Mouse (Mus musculus) lung, adult 2 months (tissue): ENCODE data around the gene Brd3. TPM values are rescaled to one million over a fixed set of nuclear protein-coding genes. Genes with fewer than 3 reads are reported as not detected.

ENCODE experiments used
- DNase-seq: peaks from one replicate; pipeline ENCODE4 v3.0.0; 2022
- H3K4me1 ChIP-seq: fragments of 200-500 bp; 2 replicates; pipeline ENCODE4 v1.6.1; 2011; ENCODE audit warnings: low read length; ENCODE audit not compliant: control insufficient read depth, insufficient read depth
- H3K4me3 ChIP-seq: fragments of 200-500 bp; replicated peaks from 2 replicates; pipeline ENCODE3; 2011; ENCODE audit warnings: low read depth, mild to moderate bottlenecking, control low read depth, low read length; ENCODE audit errors: extremely low read depth
- CTCF ChIP-seq: fragments of 200-500 bp; IDR thresholded peaks from 2 replicates; pipeline ENCODE4 v1.5.1; 2011; ENCODE audit warnings: mild to moderate bottlenecking, low read length, control low read depth; ENCODE audit not compliant: insufficient read depth
- POLR2A ChIP-seq: fragments of 200-500 bp; IDR thresholded peaks from 2 replicates; pipeline ENCODE4 v1.6.1; 2011; ENCODE audit warnings: low read depth, mild to moderate bottlenecking, control low read depth, low read length, borderline replicate concordance; ENCODE audit errors: extremely low read depth
- WGBS: fragments of 180-500 bp; shearing (Covaris S2); methylation state at CpG from one replicate; pipeline ENCODE4 v1.1.7; 2018; 5-methylcytosine and 5-hydroxymethylcytosine counted together
- polyA plus RNA-seq: library from polyadenylated mRNA; depleted of rRNA; stranded (reverse); fragments of >200 nt; gene quantifications from 2 replicates; pipeline ENCODE4 v1.2.3, GENCODE M21; 2012

Gene Brd3
- polyA plus RNA-seq, 1 experiment: 22.5 TPM

GRCm38 (mm10) chr2:27490939-27491338 is 16.5 kb downstream of the Brd3 start:
- DNase-seq: no peak
- Histone ChIP-seq H3K4me1 (no peaks in the 10 kb centered on the region), H3K4me3 (no peak overlapping the region)
- TF ChIP-seq CTCF (no peak), POLR2A (no peak)
- WGBS: 100% methylated on average over 2 of the region's 2 CpGs

DNA sequence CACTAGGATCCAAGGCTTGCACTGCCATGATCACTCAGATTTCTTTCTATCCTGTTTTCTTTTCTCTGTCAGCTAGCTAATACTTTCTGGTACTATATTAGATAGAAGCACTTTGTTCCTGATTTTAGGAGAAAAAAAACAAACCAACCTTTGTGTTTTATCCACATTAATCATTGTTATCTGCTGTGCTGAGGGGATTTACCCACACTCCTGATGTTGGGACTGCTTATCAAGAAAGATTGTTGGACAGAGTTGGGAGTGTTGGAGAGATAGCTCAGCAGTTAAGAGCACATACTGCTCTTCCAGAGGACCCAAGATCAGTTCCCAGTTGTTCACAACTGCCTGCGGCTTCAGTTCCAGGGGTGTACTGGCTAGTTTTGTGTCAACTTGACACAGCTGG is 19.1 kb downstream of the Brd3 start:
- Histone ChIP-seq H3K4me1 (no peaks in the 10 kb centered on the region), H3K4me3 (no peak overlapping the region)
- TF ChIP-seq CTCF (no peak), POLR2A (no peak)
- 81% methylated on average over 1 of the region's 1 CpGs for WGBS
- no peak for DNase-seq

DNA sequence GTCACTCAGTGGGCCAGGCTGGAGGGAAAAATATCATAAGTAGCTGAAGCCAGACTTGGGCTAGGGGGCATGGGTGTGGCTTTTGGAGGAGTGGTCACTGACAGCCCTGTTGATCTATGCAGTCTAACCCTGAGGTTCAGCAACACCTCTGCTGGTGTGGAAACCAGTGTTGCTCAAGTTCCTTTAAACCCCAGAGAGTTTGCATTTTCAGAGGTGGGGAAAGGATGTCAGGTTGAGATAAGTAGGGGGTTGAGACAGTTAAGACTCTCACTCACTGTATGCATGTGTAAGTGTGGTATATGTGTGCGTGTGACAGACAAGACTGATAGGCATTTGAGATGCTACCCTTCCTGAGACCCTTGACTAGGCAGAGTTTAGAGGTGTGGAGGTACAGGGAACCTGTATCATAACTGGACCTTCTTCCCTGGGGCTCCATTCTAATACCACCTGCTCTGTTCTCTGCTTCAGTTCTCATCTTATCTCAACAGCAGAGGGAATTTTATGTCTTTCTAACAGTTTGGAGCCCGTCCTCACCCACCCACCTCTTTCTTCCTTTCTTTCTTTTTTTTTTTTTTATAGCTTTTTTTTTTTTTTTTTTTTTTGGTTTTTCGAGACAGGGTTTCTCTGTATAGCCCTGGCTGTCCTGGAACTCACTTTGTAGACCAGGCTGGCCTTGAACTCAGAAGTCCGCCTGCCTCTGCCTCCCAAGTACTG is 20.0 kb downstream of the Brd3 start:
- TF ChIP-seq CTCF (no peak), POLR2A (no peak)
- WGBS: 81% methylated on average over 3 of the region's 4 CpGs
- no peak overlapping the region for H3K4me3 ChIP-seq
- no peaks in the 10 kb centered on the region for H3K4me1 ChIP-seq
- no peak for DNase-seq

- no peaks in the 10 kb centered on the region for H3K4me1 ChIP-seq
- DNase-seq: no peak
- no peak overlapping the region for H3K4me3 ChIP-seq
- WGBS: 50% methylated on average over 4 of the region's 4 CpGs
- no peak for TF ChIP-seq CTCF
- no peak for TF ChIP-seq POLR2A
Measured at GRCm38 (mm10) chr2:27486725-27487124, 20.7 kb downstream of the Brd3 start.

DNA sequence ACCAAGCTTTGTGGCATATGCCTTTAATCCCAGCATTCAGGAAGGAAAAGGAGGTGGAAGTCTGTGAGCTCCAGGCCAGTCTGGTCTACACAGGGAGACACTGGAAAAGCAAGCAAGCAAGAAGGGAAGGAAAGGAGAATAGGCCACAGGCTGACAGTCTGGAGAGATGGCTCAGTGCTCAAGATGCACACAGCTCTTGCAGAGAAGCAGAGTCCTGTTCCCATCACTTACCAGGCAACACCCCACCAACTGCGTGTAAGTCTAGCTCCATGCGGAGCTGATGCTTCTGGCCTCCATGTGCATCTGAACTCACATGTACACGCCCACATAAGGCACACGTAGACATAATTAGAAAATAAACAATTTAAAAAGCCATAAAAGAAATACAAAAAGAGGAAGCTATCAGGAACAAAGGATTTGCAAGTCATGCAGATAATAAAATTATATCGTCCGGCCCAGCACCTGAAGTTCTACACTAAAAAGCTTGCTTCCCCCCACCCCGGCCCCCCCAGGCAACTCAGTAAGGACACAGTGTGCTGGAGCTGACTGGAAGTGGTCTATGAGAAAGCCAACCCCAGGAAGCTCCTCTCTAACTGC is 25.1 kb downstream of the Brd3 start:
- DNase-seq: no peak
- Histone ChIP-seq H3K4me1 (no peaks in the 10 kb centered on the region), H3K4me3 (no peak overlapping the region)
- TF ChIP-seq POLR2A (no peak), CTCF (no peak)
- WGBS: 59% methylated on average over 7 of the region's 7 CpGs

GRCm38 (mm10) chr2:27480367-27480766 is 27.1 kb downstream of the Brd3 start:
- H3K4me3 ChIP-seq: no peak overlapping the region
- DNase-seq: no peak
- TF ChIP-seq CTCF: no peak
- no peak for TF ChIP-seq POLR2A
- H3K4me1 ChIP-seq: no peaks in the 10 kb centered on the region
- 71% methylated on average over 4 of the region's 4 CpGs for WGBS

DNA sequence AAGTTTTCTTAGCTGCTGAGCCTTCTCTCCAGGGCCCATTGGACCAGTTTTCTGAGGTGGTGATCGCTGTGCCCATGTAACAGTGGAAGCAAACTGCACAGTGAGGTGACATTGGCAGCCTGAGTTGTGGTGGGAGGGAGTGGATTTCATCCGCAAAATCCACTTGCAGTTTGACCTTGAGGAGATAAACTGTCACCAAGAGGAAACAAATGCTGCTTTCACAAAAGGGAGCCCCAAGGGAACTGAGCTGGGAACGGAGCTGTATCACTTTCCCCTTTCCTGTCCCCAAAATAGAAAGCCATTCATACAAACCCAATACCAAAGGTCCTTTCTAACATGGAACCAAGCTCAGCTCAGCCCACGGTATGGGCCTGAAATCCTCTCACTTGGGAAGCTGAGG is 27.6 kb downstream of the Brd3 start:
- DNase-seq: no peak
- Histone ChIP-seq H3K4me1 (no peaks in the 10 kb centered on the region), H3K4me3 (no peak overlapping the region)
- WGBS: 53% methylated on average over 4 of the region's 4 CpGs
- no peak for TF ChIP-seq POLR2A
- TF ChIP-seq CTCF: no peak

- DNase-seq: no peak
- Histone ChIP-seq H3K4me3 (peak overlapping the region; percentile 68), H3K4me1 (peaks cover 10% of the 10 kb centered on the region)
- 0 out of 2 replicates have a peak, but pooled peaks have one; percentile 0 for TF ChIP-seq POLR2A
- TF ChIP-seq CTCF: no peak
- WGBS: 24% methylated on average over 11 of the region's 11 CpGs
Measured at GRCm38 (mm10) chr2:27476303-27477192, 30.9 kb downstream of the Brd3 start.

- under 1% methylated on average over 96 of the region's 96 CpGs for WGBS
- peak; percentile 86 for DNase-seq
- TF ChIP-seq POLR2A (peak; percentile 86; the same call in 1 of the 2 replicates), CTCF (no peak)
- Histone ChIP-seq H3K4me1 (peaks cover 10% of the 10 kb centered on the region), H3K4me3 (peak overlapping the region; percentile 93)
Measured at GRCm38 (mm10) chr2:27475495-27476302, 31.8 kb downstream of the Brd3 start.
